Mouse (Mus musculus): ENCODE data around the gene Nagk. TPM values are rescaled to one million over a fixed set of nuclear protein-coding genes. Genes with fewer than 3 reads are reported as not detected.
"Not testable (repeated sequence)": the region's sequence is repeated elsewhere in the genome, so short reads cannot be mapped to it uniquely, and the experiment has no call there.

Nagk gene
- polyA plus RNA-seq, 1 experiment = 38.7 TPM

DNA sequence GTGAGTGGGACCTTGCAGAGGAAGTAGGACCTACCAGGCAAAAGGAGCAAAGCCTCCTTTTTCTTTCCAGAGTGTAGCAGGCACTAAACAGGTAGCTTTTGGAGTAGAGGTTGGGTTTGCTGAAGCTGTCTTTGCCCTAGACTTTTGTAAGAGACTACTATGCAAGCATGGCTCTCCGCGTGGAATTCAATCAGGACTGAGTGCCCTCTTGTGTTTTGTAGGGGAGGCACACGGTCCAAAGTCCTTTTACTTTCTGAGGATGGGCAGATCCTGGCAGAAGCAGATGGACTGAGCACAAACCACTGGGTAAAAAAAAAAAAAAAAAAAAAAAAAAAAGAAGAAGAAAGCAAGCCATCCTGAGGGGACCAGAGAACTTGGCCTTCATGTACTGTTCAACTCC is 1.9 kb downstream of the Nagk start:
- H3K4me3 ChIP-seq (ENCODE audit: insufficient read depth, low read length) = no peak overlapping the region
- peaks cover 3% of the 10 kb centered on the region; the same call in 1 of the 2 replicates for H3K4me1 ChIP-seq (ENCODE audit: control insufficient read depth, insufficient read depth, low read length)
- no peak for TF ChIP-seq CTCF (IDR thresholded peaks at IDR 0.05; ENCODE audit: extremely low read depth, insufficient read depth, low read length)
- no peak for TF ChIP-seq POLR2A (IDR thresholded peaks at IDR 0.05; ENCODE audit: extremely low read depth, insufficient read depth, low read length)
- H3K27ac ChIP-seq (ENCODE audit: insufficient read depth, low read length) = no peak overlapping the region

GRCm38 (mm10) chr6:83802033-83802432 is 7.3 kb downstream of the Nagk start:
- TF ChIP-seq POLR2A (IDR thresholded peaks at IDR 0.05; ENCODE audit: extremely low read depth, insufficient read depth, low read length) = no peak
- TF ChIP-seq CTCF (IDR thresholded peaks at IDR 0.05; ENCODE audit: extremely low read depth, insufficient read depth, low read length) = no peak
- H3K27ac ChIP-seq (ENCODE audit: insufficient read depth, low read length) = no peak overlapping the region
- no peaks in the 10 kb centered on the region for H3K4me1 ChIP-seq (ENCODE audit: control insufficient read depth, insufficient read depth, low read length)
- H3K4me3 ChIP-seq (ENCODE audit: insufficient read depth, low read length) = no peak overlapping the region

DNA sequence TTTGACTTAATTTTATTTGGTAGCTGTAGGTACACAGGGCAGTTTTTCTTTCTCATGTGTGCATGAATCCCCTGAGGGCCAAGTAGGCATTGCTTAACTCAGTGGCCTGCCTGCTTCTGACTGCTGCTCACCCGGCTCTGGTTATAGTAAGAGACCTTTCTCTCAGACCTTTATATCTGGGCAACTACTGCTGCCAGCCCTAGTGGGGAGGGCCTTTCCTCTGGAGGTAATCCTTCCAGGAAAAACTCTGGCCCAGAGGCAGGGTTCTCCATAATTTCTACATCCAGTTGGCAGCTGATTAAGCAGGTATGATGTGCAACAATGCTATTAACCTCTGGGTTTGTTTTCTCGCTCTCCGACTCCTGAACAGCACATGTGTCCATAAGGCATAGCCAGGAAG is 8.1 kb downstream of the Nagk start:
- Histone ChIP-seq H3K4me1 (ENCODE audit: control insufficient read depth, insufficient read depth, low read length) (no peaks in the 10 kb centered on the region), H3K4me3 (ENCODE audit: insufficient read depth, low read length) (no peak overlapping the region), H3K27ac (ENCODE audit: insufficient read depth, low read length) (no peak overlapping the region)
- TF ChIP-seq POLR2A (IDR thresholded peaks at IDR 0.05; ENCODE audit: extremely low read depth, insufficient read depth, low read length) (no peak), CTCF (IDR thresholded peaks at IDR 0.05; ENCODE audit: extremely low read depth, insufficient read depth, low read length) (no peak)

GRCm38 (mm10) chr6:83815801-83816200 is 21.0 kb downstream of the Nagk start:
- Histone ChIP-seq H3K4me1 (ENCODE audit: control insufficient read depth, insufficient read depth, low read length) (no peaks in the 10 kb centered on the region; the same call in 1 of the 2 replicates), H3K27ac (ENCODE audit: insufficient read depth, low read length) (no peak overlapping the region), H3K4me3 (ENCODE audit: insufficient read depth, low read length) (no peak overlapping the region)
- TF ChIP-seq CTCF (IDR thresholded peaks at IDR 0.05; ENCODE audit: extremely low read depth, insufficient read depth, low read length) (no peak), POLR2A (IDR thresholded peaks at IDR 0.05; ENCODE audit: extremely low read depth, insufficient read depth, low read length) (no peak)

- TF ChIP-seq CTCF (IDR thresholded peaks at IDR 0.05; ENCODE audit: extremely low read depth, insufficient read depth, low read length) (no peak), POLR2A (IDR thresholded peaks at IDR 0.05; ENCODE audit: extremely low read depth, insufficient read depth, low read length) (no peak)
- no peak overlapping the region for H3K27ac ChIP-seq (ENCODE audit: insufficient read depth, low read length)
Observed at GRCm38 (mm10) chr6:83818996-83819395, 24.2 kb downstream of the Nagk start.

DNA sequence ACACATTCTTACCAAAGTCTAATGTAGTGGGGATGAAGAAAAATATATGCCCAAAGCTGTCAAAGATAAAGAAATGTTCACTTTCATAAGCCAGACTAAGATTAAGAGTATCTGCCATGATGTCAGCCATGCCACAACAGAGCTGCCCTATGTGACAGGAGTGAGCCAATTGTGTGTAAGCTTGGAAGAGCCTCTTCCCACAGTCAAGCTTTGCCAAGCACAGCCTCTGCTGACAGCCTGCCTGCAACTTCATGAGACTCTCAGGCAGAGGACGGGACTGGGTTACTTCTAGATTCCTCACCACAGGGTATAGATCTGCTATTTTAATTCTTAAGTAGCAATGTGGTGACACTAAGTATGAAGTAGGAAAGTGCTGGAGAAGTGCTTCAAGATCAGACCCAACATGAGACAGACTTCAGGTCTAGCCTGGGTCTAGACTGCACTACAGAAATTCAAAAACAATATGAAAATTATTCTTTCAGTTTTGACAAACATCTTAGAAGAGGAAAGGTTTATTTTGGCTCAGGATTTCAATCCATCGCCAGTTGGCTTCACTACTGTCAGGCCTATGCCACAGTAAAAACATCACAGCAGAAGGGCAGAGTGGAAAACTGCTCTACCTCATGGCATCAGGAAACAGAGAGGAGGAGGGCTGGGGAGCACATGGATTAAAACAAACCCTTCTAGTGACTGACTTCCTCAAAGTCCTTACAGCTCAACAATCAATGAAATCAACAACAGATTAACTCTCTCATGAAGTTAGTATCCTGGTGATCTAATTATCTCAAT is 26.1 kb downstream of the Nagk start:
- Histone ChIP-seq H3K27ac (ENCODE audit: insufficient read depth, low read length) (no peak overlapping the region), H3K4me3 (ENCODE audit: insufficient read depth, low read length) (no peak overlapping the region), H3K4me1 (ENCODE audit: control insufficient read depth, insufficient read depth, low read length) (no peaks in the 10 kb centered on the region; the same call in 1 of the 2 replicates)
- TF ChIP-seq CTCF (IDR thresholded peaks at IDR 0.05; ENCODE audit: extremely low read depth, insufficient read depth, low read length) (no peak), POLR2A (IDR thresholded peaks at IDR 0.05; ENCODE audit: extremely low read depth, insufficient read depth, low read length) (no peak)

More at GRCm38 (mm10) chr6:83818996-83819395, 24.2 kb downstream of the Nagk start:
- Histone ChIP-seq H3K4me1 (ENCODE audit: control insufficient read depth, insufficient read depth, low read length) (no peaks in the 10 kb centered on the region; the same call in 1 of the 2 replicates), H3K4me3 (ENCODE audit: insufficient read depth, low read length) (no peak overlapping the region)

DNA sequence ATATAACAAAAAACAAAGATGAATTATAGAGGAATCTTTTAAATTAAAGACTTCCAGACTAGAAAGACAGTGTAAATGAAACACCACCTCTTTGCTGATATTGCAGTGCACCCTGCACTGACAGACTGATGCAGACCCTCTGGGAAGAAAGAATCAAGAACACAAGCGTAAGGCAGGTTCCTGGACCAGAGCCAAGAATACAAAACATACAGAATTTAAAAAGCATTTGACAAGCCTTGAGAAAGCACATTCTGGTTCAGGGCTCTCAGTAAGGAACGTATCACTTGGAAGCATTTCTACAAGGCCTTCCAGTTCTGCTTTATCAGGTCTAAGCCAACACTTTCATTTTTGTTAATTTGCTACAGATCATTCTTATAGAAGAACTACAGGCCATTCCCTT is 27.1 kb downstream of the Nagk start:
- Histone ChIP-seq H3K4me1 (ENCODE audit: control insufficient read depth, insufficient read depth, low read length) (no peaks in the 10 kb centered on the region; the same call in 1 of the 2 replicates), H3K4me3 (ENCODE audit: insufficient read depth, low read length) (no peak overlapping the region), H3K27ac (ENCODE audit: insufficient read depth, low read length) (no peak overlapping the region)
- no peak for TF ChIP-seq CTCF (IDR thresholded peaks at IDR 0.05; ENCODE audit: extremely low read depth, insufficient read depth, low read length)

GRCm38 (mm10) chr6:83830941-83831605 is 36.3 kb downstream of the Nagk start:
- Histone ChIP-seq H3K4me3 (ENCODE audit: insufficient read depth, low read length) (peak overlapping the region; percentile 58), H3K27ac (ENCODE audit: insufficient read depth, low read length) (no peak overlapping the region; the same call in 1 of the 2 replicates), H3K4me1 (ENCODE audit: control insufficient read depth, insufficient read depth, low read length) (no peaks in the 10 kb centered on the region)
- TF ChIP-seq POLR2A (IDR thresholded peaks at IDR 0.05; ENCODE audit: extremely low read depth, insufficient read depth, low read length) (no peak), CTCF (IDR thresholded peaks at IDR 0.05; ENCODE audit: extremely low read depth, insufficient read depth, low read length) (no peak)

GRCm38 (mm10) chr6:83831606-83832123 is 36.9 kb downstream of the Nagk start, which contains the start of gene Paip2b:
Paip2b (minus strand) TSS chr6:83831741.
- peak; percentile 97 for TF ChIP-seq POLR2A (IDR thresholded peaks at IDR 0.05; ENCODE audit: extremely low read depth, insufficient read depth, low read length)
- no peak for TF ChIP-seq CTCF (IDR thresholded peaks at IDR 0.05; ENCODE audit: extremely low read depth, insufficient read depth, low read length)
- Histone ChIP-seq H3K4me1 (ENCODE audit: control insufficient read depth, insufficient read depth, low read length) (no peaks in the 10 kb centered on the region), H3K27ac (ENCODE audit: insufficient read depth, low read length) (no peak within 1 kb of the TSS; the same call in 1 of the 2 replicates), H3K4me3 (ENCODE audit: insufficient read depth, low read length) (peak within 1 kb of the TSS; percentile 58)

DNA sequence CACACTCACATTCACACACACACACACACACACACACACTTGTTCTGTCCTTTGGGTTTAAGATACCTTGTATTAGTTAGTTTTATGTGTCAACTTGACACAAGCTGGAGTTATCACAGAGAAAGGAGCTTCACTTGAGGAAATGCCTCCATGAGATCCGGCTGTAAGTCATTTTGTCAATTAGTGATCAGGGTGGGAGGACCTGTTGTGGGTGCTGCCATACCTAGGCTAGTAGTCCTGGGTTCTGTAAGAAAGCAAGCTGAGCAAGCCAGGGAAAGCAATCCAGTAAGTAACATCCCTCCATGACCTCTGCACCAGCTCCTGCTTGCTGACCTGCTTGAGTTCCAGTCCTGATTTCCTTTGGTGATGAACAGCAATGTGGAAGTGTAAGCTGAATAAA is 37.6 kb downstream of the Nagk start:
- H3K27ac ChIP-seq (ENCODE audit: insufficient read depth, low read length); H3K4me3 ChIP-seq (ENCODE audit: insufficient read depth, low read length): not testable (repeated sequence)

More for the DNA sequence above, 37.6 kb downstream of the Nagk start:
- not testable (repeated sequence) for H3K4me1 ChIP-seq (ENCODE audit: control insufficient read depth, insufficient read depth, low read length)
